Mouse (Mus musculus): ENCODE data around the gene Exoc6b.

- no peak for TF ChIP-seq CTCF (IDR thresholded peaks at IDR 0.05; ENCODE audit: control insufficient read depth, insufficient read depth, insufficient read length)
- TF ChIP-seq MYOG (IDR thresholded peaks at IDR 0.05; ENCODE audit: control insufficient read depth, extremely low read depth, insufficient read length) = no peak
- no peak for TF ChIP-seq USF1 (IDR thresholded peaks at IDR 0.05; ENCODE audit: low read depth)
Measured at GRCm38 (mm10) chr6:84932953-84933921, 136.1 kb downstream of the Exoc6b start.
